Mouse (Mus musculus) layer of hippocampus, adult 9-10 months (tissue): ENCODE results near the gene Cdh5.

Experiments used
- DNase-seq: peaks from one replicate; pipeline ENCODE4 v3.0.0; 2022; ENCODE audit warnings: low spot score

The Cdh5 gene

DNA sequence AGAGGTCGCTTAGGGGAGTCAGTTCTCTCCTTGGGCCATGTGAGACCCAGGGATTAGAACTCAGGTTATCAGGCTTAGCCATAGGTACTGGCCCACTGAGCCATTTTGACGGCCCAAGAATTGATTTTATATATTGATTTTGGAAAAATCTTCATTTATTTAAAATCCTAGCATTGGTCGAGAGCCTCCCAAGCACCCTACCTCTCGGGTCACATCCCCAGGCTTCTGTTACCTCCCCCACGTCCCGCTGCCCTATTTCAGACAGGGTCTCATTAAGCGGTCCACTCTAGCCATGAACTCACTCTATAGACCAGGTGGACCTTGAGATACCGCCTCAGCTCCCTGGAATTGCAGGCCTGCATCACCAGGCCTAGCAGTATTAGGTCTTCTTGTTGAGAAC lies 33.1 kb downstream of the Cdh5 start:
- no peak for DNase-seq

DNA sequence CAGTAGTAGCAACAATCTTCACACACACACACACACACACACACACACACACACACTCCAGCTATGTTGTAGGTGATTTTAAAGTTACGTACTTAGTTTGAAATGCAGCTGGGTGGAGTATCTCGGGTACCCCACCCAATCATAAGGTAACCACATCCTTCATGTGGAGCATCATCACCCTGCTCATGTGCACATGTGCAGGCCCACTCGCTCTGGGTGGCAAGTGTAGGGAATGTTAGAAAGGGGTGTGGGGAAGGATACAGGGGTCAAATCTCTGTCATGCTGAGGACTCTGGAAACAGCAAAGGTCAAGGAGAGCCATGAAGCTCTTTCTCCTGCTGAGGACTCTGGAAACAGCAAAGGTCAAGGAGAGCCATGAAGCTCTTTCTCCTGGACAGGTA lies 34.9 kb downstream of the Cdh5 start:
- no peak for DNase-seq

- no peak for DNase-seq
These were observed 36.2 kb downstream of the Cdh5 start for GRCm38 (mm10) chr8:104137636-104138035.

DNA sequence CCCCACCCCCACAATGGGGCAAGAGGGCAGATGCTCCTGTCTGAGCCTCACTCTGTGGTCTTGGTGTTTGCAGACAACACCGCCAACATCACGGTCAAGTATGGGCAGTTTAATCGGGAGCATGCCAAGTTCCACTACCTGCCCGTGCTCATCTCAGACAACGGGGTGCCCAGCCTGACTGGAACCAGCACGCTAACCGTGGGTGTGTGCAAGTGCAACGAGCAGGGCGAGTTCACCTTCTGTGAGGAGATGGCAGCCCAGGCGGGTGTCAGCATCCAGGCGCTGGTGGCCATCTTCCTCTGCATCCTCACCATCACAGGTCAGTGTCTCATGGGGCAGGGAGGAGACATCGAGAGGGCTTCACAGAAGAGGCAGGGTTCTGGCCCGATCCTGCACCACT lies 39.2 kb downstream of the Cdh5 start:
- no peak for DNase-seq

DNA sequence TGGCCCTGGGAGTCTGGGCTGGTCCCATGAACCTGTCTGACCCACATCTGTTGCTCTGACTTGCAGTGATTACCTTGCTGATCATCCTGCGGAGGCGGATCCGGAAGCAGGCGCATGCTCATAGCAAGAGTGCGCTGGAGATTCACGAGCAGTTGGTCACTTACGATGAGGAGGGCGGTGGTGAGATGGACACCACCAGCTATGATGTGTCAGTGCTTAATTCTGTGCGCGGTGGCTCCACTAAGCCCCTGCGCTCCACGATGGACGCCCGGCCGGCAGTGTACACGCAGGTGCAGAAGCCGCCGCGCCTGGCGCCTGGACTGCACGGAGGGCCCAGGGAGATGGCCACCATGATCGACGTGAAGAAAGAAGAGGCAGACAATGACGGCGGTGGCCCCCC lies 41.0 kb downstream of the Cdh5 start:
- DNase-seq, result no peak

GRCm38 (mm10) chr8:104143379-104143778 lies 42.0 kb downstream of the Cdh5 start:
- DNase-seq, result no peak

- no peak for DNase-seq
These were observed 43.2 kb downstream of the Cdh5 start for GRCm38 (mm10) chr8:104144434-104145216.

GRCm38 (mm10) chr8:104145981-104146689 lies 44.7 kb downstream of the Cdh5 start:
- DNase-seq, result peak; percentile 80

DNA sequence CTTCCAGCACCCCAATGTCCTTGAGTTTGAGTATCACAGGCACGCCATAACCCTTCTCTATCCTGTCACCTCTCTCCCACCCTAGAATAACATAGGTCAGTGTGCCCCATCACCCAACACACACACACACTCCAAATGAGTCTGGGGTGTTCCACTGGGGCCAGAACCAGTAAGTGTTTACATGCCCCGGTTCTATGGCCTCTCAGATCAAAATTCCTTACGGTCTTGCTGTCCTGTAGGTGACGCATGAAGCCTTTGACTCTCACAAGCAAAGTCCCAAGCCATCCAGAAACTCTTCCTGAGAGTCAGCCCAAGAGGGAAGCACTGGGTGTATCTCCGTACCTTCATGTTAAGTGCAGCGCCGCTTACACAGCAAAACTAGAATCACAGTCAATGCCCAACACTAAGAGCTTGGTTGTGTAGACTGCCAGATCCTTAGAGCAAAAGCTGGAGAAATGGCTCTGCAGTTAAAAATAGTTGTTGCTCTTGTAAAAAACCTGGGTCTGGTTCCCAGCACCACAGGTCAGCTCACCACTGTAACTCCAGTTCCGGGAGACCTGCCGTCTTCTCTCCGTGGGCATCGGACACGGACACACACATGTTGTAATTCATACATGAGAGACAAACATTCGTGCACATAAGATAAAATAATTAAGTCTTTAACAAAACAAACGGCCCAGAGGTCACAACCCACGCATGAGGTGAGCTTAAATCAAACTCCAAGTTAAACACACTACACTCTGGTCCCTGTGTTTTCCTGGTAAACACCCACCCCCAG lies 45.5 kb downstream of the Cdh5 start:
- no peak for DNase-seq

DNA sequence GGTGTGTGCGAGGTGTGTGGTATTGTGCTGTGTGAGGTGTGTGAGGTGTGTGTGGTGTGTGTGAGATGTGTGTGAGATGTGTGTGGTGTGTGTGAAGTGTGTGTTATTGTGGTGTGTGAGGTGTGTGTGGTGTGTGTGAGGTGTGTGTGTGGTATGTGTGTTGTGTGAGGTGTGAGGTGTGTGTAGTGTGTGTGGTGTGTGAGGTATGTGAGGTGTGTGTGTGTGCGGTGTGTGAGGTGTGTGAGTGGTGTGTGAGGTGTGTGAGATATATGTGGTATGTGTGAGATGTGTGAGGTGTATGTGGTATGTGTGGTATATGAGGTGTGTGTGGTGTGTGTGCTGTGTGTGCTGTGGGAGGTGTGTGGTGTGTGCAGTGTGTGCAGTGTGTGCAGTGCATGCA lies 46.5 kb downstream of the Cdh5 start:
- DNase-seq, result no peak

DNA sequence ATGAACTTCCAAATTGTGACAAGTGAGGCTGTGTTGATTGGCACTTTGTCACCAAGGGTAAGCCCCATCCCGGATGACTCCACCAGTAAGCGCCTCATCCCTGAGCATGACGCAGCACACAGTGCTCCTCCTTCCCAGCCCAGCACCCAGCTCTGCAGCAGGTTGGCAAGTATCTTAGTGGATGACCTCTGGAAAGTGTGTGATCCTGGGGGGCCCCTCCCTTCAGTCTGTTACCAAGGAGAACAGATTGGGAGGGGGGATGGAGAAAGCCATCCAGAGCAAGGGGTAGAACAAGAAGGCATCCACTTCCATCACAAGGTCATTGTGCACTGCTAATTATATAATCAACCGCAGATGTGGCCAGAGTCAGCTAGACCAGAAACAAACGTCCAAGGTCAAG lies 59.3 kb downstream of the Cdh5 start:
- DNase-seq, result no peak

GRCm38 (mm10) chr8:104169461-104169860 lies 68.0 kb downstream of the Cdh5 start:
- DNase-seq, result no peak

GRCm38 (mm10) chr8:104170118-104171049 lies 69.0 kb downstream of the Cdh5 start, which contains the start of gene Bean1:
Gene Bean1 (plus strand): TSS chr8:104170442.
- DNase-seq, result no peak

DNA sequence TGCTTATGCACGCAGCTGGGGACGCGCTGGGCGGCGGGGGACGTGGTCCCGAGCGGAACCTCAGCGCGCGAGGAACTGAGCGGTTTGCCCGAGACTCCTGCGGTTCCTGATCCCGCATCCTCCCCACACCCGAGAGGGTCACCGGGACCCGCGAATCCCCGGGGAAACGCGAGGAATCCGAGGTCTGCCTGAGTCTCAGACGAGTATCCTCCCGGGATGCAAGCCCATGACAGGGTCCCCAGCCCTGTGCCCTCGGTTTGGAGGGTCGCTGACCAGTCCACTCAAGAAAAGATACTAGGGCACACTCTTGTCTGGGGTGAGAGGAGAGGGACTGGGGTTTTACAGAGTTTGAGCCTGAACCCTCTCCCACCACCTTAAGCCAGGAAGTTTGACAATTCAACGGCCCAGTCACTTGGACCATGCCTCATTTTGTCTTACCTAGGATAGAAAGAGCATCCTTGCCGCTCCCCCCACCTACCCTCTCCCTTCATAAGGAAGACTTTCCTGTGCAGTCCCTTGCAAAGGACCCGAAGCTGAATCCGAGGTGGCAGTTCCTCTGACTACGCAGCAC lies 69.7 kb downstream of the Cdh5 start:
- DNase-seq, result no peak

GRCm38 (mm10) chr8:104172420-104172819 lies 71.0 kb downstream of the Cdh5 start:
- DNase-seq, result no peak

GRCm38 (mm10) chr8:104175848-104176527 lies 74.6 kb downstream of the Cdh5 start:
- no peak for DNase-seq

DNA sequence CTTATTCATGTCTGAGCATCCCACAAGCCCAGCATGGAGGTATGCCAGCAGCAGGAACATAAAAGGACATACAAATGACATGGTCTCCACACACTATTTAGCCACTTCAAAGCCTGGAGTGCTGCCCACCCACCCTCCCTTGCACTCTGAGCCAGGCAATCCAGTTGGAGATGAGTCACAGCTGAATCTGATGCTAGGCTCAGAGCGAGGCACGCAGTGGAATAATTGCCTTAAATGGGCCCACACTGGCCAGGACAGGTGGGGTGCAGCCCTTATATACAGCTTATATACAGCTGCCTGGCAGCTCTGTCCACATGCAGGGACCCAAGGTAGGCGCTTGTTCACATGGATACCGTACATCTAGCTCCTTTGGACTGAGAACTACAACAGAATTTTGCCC lies 75.6 kb downstream of the Cdh5 start:
- DNase-seq, result no peak

DNA sequence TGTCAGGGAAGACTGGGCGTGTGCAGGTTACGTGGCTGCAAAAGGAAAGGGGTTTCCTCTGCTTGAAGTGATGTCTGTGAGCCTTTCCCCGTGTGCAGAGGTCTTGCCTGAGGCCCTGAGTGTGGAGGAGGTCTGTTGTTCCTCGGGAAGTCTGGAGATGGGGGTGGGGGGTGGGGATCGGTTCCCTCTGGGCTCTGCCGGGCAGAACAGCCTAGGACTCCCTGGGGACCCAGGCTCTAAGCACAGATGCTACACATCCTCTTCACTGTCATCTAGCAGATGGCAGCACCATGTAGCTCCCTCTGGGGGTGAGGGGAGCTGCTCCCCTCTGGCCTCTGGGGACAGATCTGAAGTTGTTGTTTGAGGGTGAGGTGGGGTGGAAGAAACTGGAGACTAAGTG lies 83.5 kb downstream of the Cdh5 start:
- no peak for DNase-seq

DNA sequence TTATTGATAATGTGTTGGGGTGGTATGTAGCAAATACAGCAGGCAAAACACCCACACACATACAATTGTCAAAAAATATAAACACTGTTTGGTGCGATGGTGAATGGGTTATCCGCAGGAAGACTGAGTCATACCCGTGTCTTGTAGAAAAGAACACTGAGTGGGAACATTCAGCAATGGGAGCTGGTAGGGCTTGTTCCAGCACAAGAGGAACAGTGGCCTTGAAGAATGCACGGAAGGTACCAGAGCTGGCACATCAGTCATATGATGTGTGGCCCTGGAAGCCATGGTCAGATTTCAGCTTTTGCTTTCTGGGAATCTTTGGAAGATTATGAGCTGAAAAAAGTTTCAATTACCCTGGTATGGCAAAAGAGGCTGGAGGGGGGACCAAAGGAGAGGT lies 85.4 kb downstream of the Cdh5 start:
- DNase-seq, result no peak

DNA sequence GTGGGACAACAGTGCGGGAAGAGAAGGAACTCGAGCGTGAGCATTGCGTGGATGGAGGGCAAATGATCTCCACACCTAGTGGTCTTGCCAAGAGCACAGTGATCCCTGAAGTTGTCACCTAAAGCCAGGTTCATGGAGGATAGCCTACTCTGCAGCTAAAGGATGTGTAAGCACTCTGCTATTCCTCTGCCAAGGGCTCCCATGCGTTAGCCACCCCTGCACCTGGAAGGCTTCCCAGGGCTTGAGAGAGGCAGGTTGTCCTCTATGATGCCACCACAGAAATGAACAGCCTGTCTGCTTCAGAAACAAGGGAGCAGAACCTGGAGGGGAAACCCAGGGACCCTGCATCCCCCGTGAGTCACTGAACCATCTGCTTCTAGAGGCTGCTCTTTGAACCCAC lies 86.2 kb downstream of the Cdh5 start:
- DNase-seq, result no peak

DNA sequence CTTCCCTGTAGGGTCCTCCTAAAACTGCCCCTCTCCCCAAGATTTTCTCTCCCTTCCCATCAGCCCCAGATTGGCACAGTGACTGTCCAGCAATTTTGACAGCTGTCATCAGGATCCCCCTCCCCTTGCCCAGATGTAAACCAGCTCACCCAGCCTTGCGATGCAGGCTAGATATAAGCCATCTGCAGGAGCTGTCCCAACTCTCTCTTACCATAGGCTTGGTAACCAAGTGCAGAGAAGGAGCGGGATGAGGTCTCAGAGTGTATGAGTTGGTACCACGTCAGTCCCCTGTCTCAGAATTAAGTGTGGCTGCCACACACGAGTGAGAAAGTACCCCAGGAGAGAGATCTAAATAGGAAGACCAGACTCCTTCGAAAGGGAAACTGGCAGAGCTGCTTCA lies 87.0 kb downstream of the Cdh5 start:
- DNase-seq, result no peak
